Mouse (Mus musculus) thymus, adult 2 months (tissue): ENCODE results near the gene Icam1. TPM values are rescaled to one million over a fixed set of nuclear protein-coding genes. Genes with fewer than 3 reads are reported as not detected.

Experiments
- DNase-seq: peaks from one replicate; pipeline ENCODE4 v3.0.0; 2021
- H3K27ac ChIP-seq: fragments of 200-500 bp; 2 replicates; pipeline ENCODE4 v1.5.1; 2012; ENCODE audit warnings: low read length, control low read depth; ENCODE audit not compliant: control insufficient read depth, insufficient read depth
- H3K27me3 ChIP-seq: fragments of 200-500 bp; 2 replicates; pipeline ENCODE4 v1.6.1; 2012; ENCODE audit warnings: mild to moderate bottlenecking, low read length, moderate library complexity, mixed read lengths; ENCODE audit not compliant: control insufficient read depth, insufficient read depth
- H3K36me3 ChIP-seq: fragments of 200-500 bp; 2 replicates; pipeline ENCODE4 v1.6.1; 2012; ENCODE audit warnings: mild to moderate bottlenecking, low read length, moderate library complexity; ENCODE audit not compliant: control insufficient read depth, insufficient read depth
- H3K4me1 ChIP-seq: fragments of 200-500 bp; replicated peaks from 2 replicates; pipeline ENCODE4 v1.6.1; 2012; ENCODE audit warnings: low read length; ENCODE audit not compliant: control insufficient read depth, insufficient read depth
- H3K4me3 ChIP-seq: fragments of 200-500 bp; 2 replicates; pipeline ENCODE4 v1.5.1; 2012; ENCODE audit warnings: mild to moderate bottlenecking, low read length, control low read depth, moderate library complexity; ENCODE audit not compliant: control insufficient read depth, insufficient read depth
- CTCF ChIP-seq: fragments of 200-500 bp; IDR thresholded peaks from 2 replicates; pipeline ENCODE4 v1.5.1; 2012; ENCODE audit warnings: mild to moderate bottlenecking, control low read depth, low read length, moderate library complexity, borderline replicate concordance; ENCODE audit not compliant: control insufficient read depth, poor library complexity, insufficient read depth; ENCODE audit errors: extremely low read depth
- POLR2A ChIP-seq: fragments of 200-500 bp; IDR thresholded peaks from 2 replicates; pipeline ENCODE4 v1.6.1; 2012; ENCODE audit warnings: mild to moderate bottlenecking, low read length, control low read depth, moderate library complexity; ENCODE audit not compliant: control insufficient read depth, poor library complexity, insufficient read depth; ENCODE audit errors: extremely low read depth
- WGBS: fragments of 180-500 bp; shearing (Covaris S2); methylation state at CpG from one replicate; pipeline ENCODE4 v1.1.7; 2018; 5-methylcytosine and 5-hydroxymethylcytosine counted together
- polyA plus RNA-seq: library from polyadenylated mRNA; depleted of rRNA; stranded (reverse); fragments of >200 nt; gene quantifications from 2 replicates; pipeline ENCODE4 v1.2.3, GENCODE M21; 2012; rRNA removed

Gene Icam1
- 78.1 and 90.8 TPM in 2 replicates for polyA plus RNA-seq

DNA sequence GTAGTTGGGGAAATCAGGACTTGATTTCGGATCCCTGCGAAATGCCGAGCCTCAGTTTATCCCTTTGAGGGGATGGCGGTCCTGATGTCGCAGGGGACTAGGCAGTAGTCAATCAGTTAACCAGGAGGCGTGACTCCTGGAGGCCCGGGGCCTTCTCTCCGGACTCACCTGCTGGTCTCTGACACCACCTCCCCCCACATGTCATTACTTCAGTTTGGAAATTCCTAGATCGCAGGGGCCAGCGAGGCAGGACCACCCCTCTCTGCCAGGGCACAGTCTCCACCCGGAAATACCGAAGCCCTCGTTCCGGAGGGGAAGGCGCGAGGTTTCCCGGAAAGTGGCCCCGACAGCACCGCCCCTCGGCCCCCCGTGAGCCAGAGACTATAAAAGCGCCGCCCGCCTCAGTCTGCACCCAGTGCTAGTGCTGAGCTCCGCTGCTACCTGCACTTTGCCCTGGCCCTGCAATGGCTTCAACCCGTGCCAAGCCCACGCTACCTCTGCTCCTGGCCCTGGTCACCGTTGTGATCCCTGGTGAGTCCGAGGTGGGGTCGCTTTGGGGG, at the start of gene Icam1:
Gene Icam1 (plus strand): TSS at position 415 of the 560 bp plus-strand sequence.
- peak within 1 kb of the TSS; percentile 86 for H3K4me3 ChIP-seq
- peak within 1 kb of the TSS; percentile 45 for H3K27ac ChIP-seq
- peak; percentile 83 for DNase-seq
- H3K4me1 ChIP-seq: peaks cover 31% of the 10 kb centered on the region
- peaks cover 3% of the 10 kb centered on the region; the same call in 1 of the 2 replicates for H3K36me3 ChIP-seq
- TF ChIP-seq CTCF: no peak
- peak; percentile 92 for TF ChIP-seq POLR2A
- H3K27me3 ChIP-seq: no peaks in the 10 kb centered on the region
- 1% methylated on average over 30 of the region's 30 CpGs for WGBS

DNA sequence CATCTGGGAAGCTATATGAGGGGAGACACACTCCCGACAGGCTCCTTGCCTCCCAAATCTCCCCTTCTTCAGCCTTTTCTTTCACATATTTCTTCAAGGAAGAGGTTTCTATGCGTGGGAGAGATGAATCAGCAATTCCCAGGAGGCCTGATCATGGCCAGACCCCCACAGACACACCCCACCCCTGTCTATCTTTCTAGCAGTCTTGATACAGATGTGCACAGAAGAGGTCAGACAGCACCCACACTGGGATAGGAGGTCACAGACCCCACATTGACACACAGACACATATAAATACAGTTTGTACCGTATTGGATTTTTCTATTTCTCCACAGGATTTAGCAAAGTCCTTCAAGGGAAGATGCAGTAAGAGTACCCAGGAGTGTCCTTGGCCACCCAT, 49.8 kb upstream of the Icam1 start:
- Histone ChIP-seq H3K36me3 (no peaks in the 10 kb centered on the region), H3K4me1 (0 out of 2 replicates have a peak, but pooled peaks cover 2% of the 10 kb centered on the region), H3K4me3 (no peak overlapping the region), H3K27me3 (no peaks in the 10 kb centered on the region), H3K27ac (no peak overlapping the region)
- WGBS: 76% methylated on average over 3 of the region's 3 CpGs
- DNase-seq: no peak
- TF ChIP-seq CTCF: no peak
- no peak for TF ChIP-seq POLR2A

DNA sequence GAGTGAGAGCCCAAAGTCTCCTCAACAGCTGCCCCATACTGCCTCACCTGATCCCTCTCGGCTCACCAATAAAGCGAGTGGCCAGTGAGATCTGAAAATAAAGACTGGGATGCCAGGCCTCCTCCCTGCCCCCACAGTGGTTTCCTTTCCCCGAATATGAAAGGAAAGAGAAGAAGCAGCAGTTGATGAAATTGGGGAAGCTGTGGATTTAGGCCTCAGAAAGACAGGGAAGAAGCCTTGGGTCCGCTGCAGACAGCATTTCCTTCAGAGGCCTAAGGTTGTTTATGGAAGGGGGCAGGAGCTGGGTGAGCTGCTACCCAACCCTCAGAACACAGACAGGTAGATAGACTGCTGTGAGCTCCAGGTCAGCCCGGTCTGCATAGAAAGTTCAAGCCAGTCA, 49.0 kb upstream of the Icam1 start:
- Histone ChIP-seq H3K27me3 (no peaks in the 10 kb centered on the region), H3K4me1 (no peaks in the 10 kb centered on the region), H3K27ac (no peak overlapping the region), H3K36me3 (no peaks in the 10 kb centered on the region), H3K4me3 (no peak overlapping the region)
- TF ChIP-seq POLR2A (no peak), CTCF (no peak)
- WGBS: 53% methylated on average over 5 of the region's 5 CpGs
- DNase-seq: no peak

DNA sequence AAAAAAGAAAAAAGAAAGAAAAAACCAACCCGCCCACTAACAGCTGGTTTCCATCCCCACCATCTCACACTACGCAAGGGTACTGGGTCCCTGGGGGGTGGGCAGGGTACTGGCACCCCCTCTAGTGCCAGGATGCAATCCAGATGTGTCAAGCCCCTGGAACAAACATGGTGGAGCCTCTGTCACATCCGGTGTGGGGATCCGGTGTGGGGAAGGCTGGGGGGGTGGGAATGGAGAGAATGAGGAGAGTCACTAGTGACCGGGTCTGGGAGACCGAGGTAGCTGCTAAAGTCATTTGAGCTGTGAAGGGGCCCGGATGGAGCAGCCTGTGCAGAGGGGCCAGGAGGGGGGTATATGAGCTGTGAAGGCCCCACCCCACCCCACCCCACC, 44.0 kb upstream of the Icam1 start:
- no peak for TF ChIP-seq POLR2A
- TF ChIP-seq CTCF: no peak

DNA sequence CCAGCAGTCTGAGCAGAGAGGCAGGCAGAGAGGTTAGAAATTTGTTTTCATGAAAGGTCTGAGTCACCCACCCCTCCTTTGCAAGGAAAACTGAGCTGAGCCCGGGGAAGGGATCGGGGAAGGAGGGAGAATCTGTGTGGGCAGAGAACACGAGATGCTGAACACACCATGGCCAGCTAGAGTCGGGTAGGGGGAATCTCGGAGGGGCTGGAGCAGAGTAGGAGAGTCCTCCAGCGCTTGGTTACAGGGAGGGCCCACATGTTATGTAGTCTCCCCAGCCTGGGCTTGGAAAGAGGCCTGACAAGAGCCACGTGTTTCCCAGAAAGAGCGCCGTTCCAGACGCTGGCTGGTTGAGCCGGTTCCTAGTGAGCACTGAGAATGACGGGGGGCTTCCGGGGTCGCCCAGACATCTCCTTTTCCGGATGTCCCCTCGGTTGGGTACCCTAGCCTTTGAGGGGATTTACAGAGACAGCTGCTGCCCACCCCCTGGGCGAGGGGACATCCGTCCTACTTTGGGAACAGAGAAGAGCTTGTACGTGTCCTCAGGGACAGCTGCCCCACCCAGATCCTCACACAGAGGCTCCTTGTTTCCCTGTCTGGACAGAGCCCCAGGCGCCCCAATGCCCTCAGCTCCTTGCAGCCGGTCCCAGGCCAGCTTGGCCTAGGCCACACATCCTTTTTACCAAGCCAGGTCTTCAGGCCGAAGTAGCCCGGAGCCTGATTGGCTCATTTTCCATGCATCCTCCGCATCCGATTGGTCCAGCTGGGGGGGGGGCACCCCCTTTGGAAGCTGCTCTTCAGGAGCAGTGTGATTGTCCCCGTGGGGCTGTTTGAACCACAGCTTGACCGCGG, 43.4 kb upstream of the Icam1 start:
- WGBS: 90% methylated on average over 28 of the region's 28 CpGs
- Histone ChIP-seq H3K36me3 (no peaks in the 10 kb centered on the region), H3K27ac (no peak overlapping the region), H3K4me3 (no peak overlapping the region), H3K4me1 (peaks cover 11% of the 10 kb centered on the region), H3K27me3 (no peaks in the 10 kb centered on the region)
- no peak for TF ChIP-seq POLR2A
- TF ChIP-seq CTCF: no peak
- DNase-seq: no peak

More for the DNA sequence above, 44.0 kb upstream of the Icam1 start:
- Histone ChIP-seq H3K36me3 (no peaks in the 10 kb centered on the region), H3K4me1 (peaks cover 11% of the 10 kb centered on the region), H3K4me3 (no peak overlapping the region), H3K27ac (no peak overlapping the region), H3K27me3 (no peaks in the 10 kb centered on the region)
- WGBS: 96% methylated on average over 7 of the region's 7 CpGs
- DNase-seq: no peak

DNA sequence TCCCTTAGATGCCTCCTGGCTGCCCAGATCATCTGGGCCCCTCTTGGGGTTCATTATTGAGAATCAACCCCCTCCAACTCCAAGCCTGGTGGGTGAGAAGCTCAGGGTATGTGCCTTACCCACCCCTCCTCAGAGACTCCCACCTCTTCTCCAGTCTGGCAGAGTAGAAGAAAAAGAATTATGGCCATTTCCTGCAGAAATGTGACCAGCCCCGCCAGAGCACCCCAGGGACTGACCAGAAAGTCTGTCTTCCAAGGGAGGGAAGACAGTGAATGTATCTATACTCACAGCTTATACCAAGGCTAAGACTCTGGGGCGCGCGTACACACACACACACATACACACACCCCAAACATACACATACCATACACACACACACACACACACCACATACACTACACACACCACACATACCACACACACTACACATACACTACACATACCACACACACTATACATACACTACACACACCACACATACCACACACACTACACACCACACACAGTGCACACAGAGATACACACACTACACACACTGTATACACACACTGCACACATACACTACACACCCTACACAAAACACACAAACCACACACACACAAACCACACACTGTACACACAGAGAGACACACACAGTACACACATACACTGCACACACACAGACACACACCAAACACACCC, 42.6 kb upstream of the Icam1 start:
- Histone ChIP-seq H3K4me3 (no peak overlapping the region), H3K36me3 (no peaks in the 10 kb centered on the region), H3K4me1 (peaks cover 11% of the 10 kb centered on the region), H3K27ac (no peak overlapping the region), H3K27me3 (no peaks in the 10 kb centered on the region)
- no peak for DNase-seq
- WGBS: 98% methylated on average over 4 of the region's 4 CpGs
- TF ChIP-seq CTCF (no peak), POLR2A (no peak)
